Comparison of ENCODE assay signal across 11 mouse cellular contexts in the genomic region with DNA sequence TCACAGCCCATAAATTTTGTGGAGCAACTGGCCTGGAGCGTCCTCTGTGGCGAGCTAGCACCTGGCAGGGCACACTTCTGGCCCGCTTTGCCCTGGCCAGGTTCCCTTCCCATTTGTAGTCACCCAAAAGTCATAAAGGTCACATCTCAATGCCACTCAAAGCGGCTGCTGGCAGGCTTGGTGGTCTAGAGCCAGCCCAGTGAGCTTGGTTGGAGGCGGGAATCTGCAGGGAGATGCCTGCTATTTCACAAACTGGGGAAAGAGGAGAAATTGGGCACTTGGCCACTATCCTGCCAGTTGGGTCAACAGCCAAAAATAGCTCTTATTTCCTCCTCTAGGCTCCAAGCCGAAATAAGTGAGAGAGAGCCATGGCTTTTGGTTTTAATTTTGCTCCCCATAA. TPM values are rescaled to one million over a fixed set of nuclear protein-coding genes. Genes with fewer than 3 reads are reported as not detected.
DNase-seq lines count a peak whose midpoint lies in the region; ATAC-seq and TF ChIP-seq lines count a peak whose summit lies in the region.
"Had no signal": no experiment of that assay in that cellular context is flagged by ENCODE, and none has a peak within 500 bp of the region (broad histone marks: within the 10 kb centered on the region; RNA-seq: fewer than 3 reads in every experiment).

No protein-coding gene starts in this region.

- H3K9me3 ChIP-seq in midbrain, embryonic 14.5 days (ENCODE audit: control insufficient read depth, low read length), result no peaks in the 10 kb centered on the region
- no peaks in the 10 kb centered on the region for H3K9me3 ChIP-seq in midbrain, embryonic 13.5 days
- H3K9me3 ChIP-seq in heart, embryonic 12.5 days (replicated peaks), result peaks cover 3% of the 10 kb centered on the region; the same call in 1 of the 2 replicates
- H3K9me3 ChIP-seq in limb, embryonic 14.5 days (ENCODE audit: control insufficient read depth, low read length), result no peaks in the 10 kb centered on the region

- no peak overlapping the region for H3K9ac ChIP-seq in midbrain, embryonic 14.5 days (replicated peaks; ENCODE audit: low read length)
- no peak overlapping the region for H3K9ac ChIP-seq in midbrain, embryonic 13.5 days (replicated peaks)
- no peak overlapping the region; the same call in 1 of the 2 replicates for H3K9ac ChIP-seq in heart, embryonic 12.5 days
- H3K9ac ChIP-seq in limb, embryonic 14.5 days (ENCODE audit: low read depth, low read length, severe bottlenecking), result no peak overlapping the region

- H3K4me2 ChIP-seq in midbrain, embryonic 14.5 days (ENCODE audit: low read length), result no peak overlapping the region
- no peak overlapping the region for H3K4me2 ChIP-seq in midbrain, embryonic 13.5 days (replicated peaks)
- no peak overlapping the region for H3K4me2 ChIP-seq in heart, embryonic 12.5 days
- no peak overlapping the region for H3K4me2 ChIP-seq in limb, embryonic 14.5 days (replicated peaks; ENCODE audit: low read depth, low read length, severe bottlenecking)

- no peak overlapping the region for H3K27ac ChIP-seq in midbrain, embryonic 14.5 days (replicated peaks; ENCODE audit: low read depth, low read length)
- no peak overlapping the region for H3K27ac ChIP-seq in midbrain, embryonic 13.5 days
- peak overlapping the region; percentile 54 for H3K27ac ChIP-seq in heart, embryonic 12.5 days (ENCODE audit: poor library complexity, severe bottlenecking)
- peak overlapping the region; percentile 75 for H3K27ac ChIP-seq in limb, embryonic 14.5 days (replicated peaks; ENCODE audit: low read depth, low read length)
- H3K27ac ChIP-seq: kidney, postnatal 0 days had no signal

- peaks cover 46% of the 10 kb centered on the region for H3K36me3 ChIP-seq in midbrain, embryonic 14.5 days (ENCODE audit: control insufficient read depth, insufficient read depth, low read length)
- H3K36me3 ChIP-seq in midbrain, embryonic 13.5 days, result peaks cover 56% of the 10 kb centered on the region
- H3K36me3 ChIP-seq in heart, embryonic 12.5 days, result peaks cover 42% of the 10 kb centered on the region
- H3K36me3 ChIP-seq in limb, embryonic 14.5 days (ENCODE audit: control insufficient read depth, insufficient read depth, low read length), result peaks cover 55% of the 10 kb centered on the region

- no peak overlapping the region for H3K4me3 ChIP-seq in midbrain, embryonic 14.5 days (replicated peaks; ENCODE audit: low read depth, low read length)
- no peak overlapping the region for H3K4me3 ChIP-seq in midbrain, embryonic 13.5 days (replicated peaks)
- no peak overlapping the region for H3K4me3 ChIP-seq in heart, embryonic 12.5 days
- no peak overlapping the region for H3K4me3 ChIP-seq in limb, embryonic 14.5 days (replicated peaks; ENCODE audit: low read length)

- H3K27me3 ChIP-seq in midbrain, embryonic 14.5 days (ENCODE audit: control insufficient read depth, insufficient read depth, low read length), result no peaks in the 10 kb centered on the region
- H3K27me3 ChIP-seq in midbrain, embryonic 13.5 days, result no peaks in the 10 kb centered on the region
- H3K27me3 ChIP-seq in heart, embryonic 12.5 days (replicated peaks), result no peaks in the 10 kb centered on the region
- no peaks in the 10 kb centered on the region for H3K27me3 ChIP-seq in limb, embryonic 14.5 days (ENCODE audit: control insufficient read depth, insufficient read depth, low read length)

- ATAC-seq in midbrain, embryonic 14.5 days (ENCODE audit: low FRiP score, low TSS enrichment), result no peak
- ATAC-seq in midbrain, embryonic 13.5 days, result no peak
- no peak for ATAC-seq in heart, embryonic 12.5 days (ENCODE audit: insufficient number of reproducible peaks, low FRiP score)
- peak; percentile 51 for ATAC-seq in limb, embryonic 14.5 days (ENCODE audit: low FRiP score, low read depth)
- ATAC-seq: Patski had no signal

- WGBS in midbrain, embryonic 14.5 days, result 85% methylated on average over 6 of the region's 6 CpGs
- 84% methylated on average over 6 of the region's 6 CpGs for WGBS in midbrain, embryonic 13.5 days
- 65% methylated on average over 6 of the region's 6 CpGs for WGBS in heart, embryonic 12.5 days
- WGBS in limb, embryonic 14.5 days, result 16% methylated on average over 6 of the region's 6 CpGs

- peak; percentile 47 for DNase-seq in midbrain, embryonic 14.5 days
- peak; percentile 76 to 82 for DNase-seq in cerebellum, postnatal 25 days
- DNase-seq in limb, embryonic 14.5 days (ENCODE audit: low spot score), result peak; percentile 94
- no peak for DNase-seq in frontal cortex, postnatal 36 days (ENCODE audit: low spot score in 2 of 2)
- DNase-seq in frontal cortex, postnatal 25 days (ENCODE audit: low spot score in 2 of 2), result no peak
- DNase-seq in layer of hippocampus, postnatal 36 days, result no peak

- no peak for TF ChIP-seq POLR2A in limb, embryonic 14.5 days (IDR thresholded peaks at IDR 0.05; ENCODE audit: borderline replicate concordance, extremely low read depth, insufficient read depth, insufficient read length)

- H3K4me1 ChIP-seq in midbrain, embryonic 14.5 days (ENCODE audit: control insufficient read depth, insufficient read depth, low read length), result no peaks in the 10 kb centered on the region
- H3K4me1 ChIP-seq in midbrain, embryonic 13.5 days (replicated peaks), result no peaks in the 10 kb centered on the region
- peaks cover 26% of the 10 kb centered on the region for H3K4me1 ChIP-seq in heart, embryonic 12.5 days (replicated peaks)
- peaks cover 24% of the 10 kb centered on the region for H3K4me1 ChIP-seq in limb, embryonic 14.5 days (ENCODE audit: control insufficient read depth, insufficient read depth, low read length)

RNA-seq across cellular contexts. Expression of a gene that starts 4.4 kb away (rescaled TPM):
- 1.2 and 2.0 TPM in 2 replicates for polyA plus RNA-seq in midbrain, embryonic 14.5 days (2014; fragmentation: Nextera tagmentation; extraction: Ambion mirVana)
- polyA plus RNA-seq in midbrain, embryonic 13.5 days (2015; fragmentation: Nextera tagmentation; extraction: Ambion mirVana), result 1.5 and 1.6 TPM in 2 replicates
- polyA plus RNA-seq in heart, embryonic 12.5 days (2016; fragmentation: Nextera tagmentation; extraction: Ambion mirVana), result 0.34 and 0.54 TPM in 2 replicates
- polyA plus RNA-seq in limb, embryonic 14.5 days (2012; rRNA removed), result 5.6 and 6.6 TPM in 2 replicates
- polyA plus RNA-seq in limb, embryonic 14.5 days (2014; fragmentation: Nextera tagmentation; extraction: Ambion mirVana), result 3.8 and 4.2 TPM in 2 replicates
- total RNA-seq in layer of hippocampus, postnatal 36 days (2021), result not detected
- polyA plus RNA-seq: Patski; spleen, adult 2 months had no signal

Comparison
In these comparisons a context has a peak if more than half of its experiments do, and no peak if none do; other contexts are left out.
1. DNase-seq: peak in midbrain, embryonic 14.5 days (single experiment), cerebellum, postnatal 25 days (2 of 2) and limb, embryonic 14.5 days (single experiment); none in frontal cortex, postnatal 36 days (0 of 2), frontal cortex, postnatal 25 days (0 of 2) and layer of hippocampus, postnatal 36 days (0 of 2).
2. H3K27ac ChIP-seq: peak in heart, embryonic 12.5 days (single experiment) and limb, embryonic 14.5 days (single experiment); none in midbrain, embryonic 14.5 days (single experiment) and midbrain, embryonic 13.5 days (single experiment).